Mouse (Mus musculus) CD4-positive, CD25-positive, alpha-beta regulatory T cell, adult 2 months (primary cell): ENCODE data around the gene Drg1.
A peak's percentile ranks its signal among the peaks of the same experiment; 100 is the strongest.

Experiments
- DNase-seq: peaks from one replicate; pipeline ENCODE4 v3.0.0-alpha.2; 2012; ENCODE audit warnings: low read depth, low spot score

Gene Drg1

GRCm38 (mm10) chr11:3289803-3290639, 23.8 kb upstream of the Drg1 start:
- peak; percentile 89 for DNase-seq

- DNase-seq: peak; percentile 85
These were observed 23.1 kb upstream of the Drg1 start for GRCm38 (mm10) chr11:3289302-3289802.

- DNase-seq: peak; percentile 54
These were observed 22.5 kb upstream of the Drg1 start, which contains the start of gene Patz1 for GRCm38 (mm10) chr11:3288521-3289301. TSS of gene Patz1 (plus strand) at chr11:3288874.

- no peak for DNase-seq
These were observed 21.7 kb upstream of the Drg1 start for GRCm38 (mm10) chr11:3287921-3288320.

GRCm38 (mm10) chr11:3287131-3287530, 20.9 kb upstream of the Drg1 start:
- DNase-seq: no peak

GRCm38 (mm10) chr11:3285940-3286339, 19.7 kb upstream of the Drg1 start:
- no peak for DNase-seq

GRCm38 (mm10) chr11:3283645-3284044, 17.4 kb upstream of the Drg1 start:
- no peak for DNase-seq

GRCm38 (mm10) chr11:3282887-3283286, 16.7 kb upstream of the Drg1 start:
- DNase-seq: no peak

- DNase-seq: no peak
These were observed 13.5 kb upstream of the Drg1 start for GRCm38 (mm10) chr11:3279729-3280128.

GRCm38 (mm10) chr11:3278351-3278750, 12.1 kb upstream of the Drg1 start:
- no peak for DNase-seq

- DNase-seq: no peak
These were observed 3.0 kb upstream of the Drg1 start for GRCm38 (mm10) chr11:3269241-3269640.

- peak; percentile 20 for DNase-seq
These were observed 918 bp upstream of the Drg1 start for GRCm38 (mm10) chr11:3267133-3267532.

GRCm38 (mm10) chr11:3265291-3266078, 730 bp downstream of the Drg1 start:
- DNase-seq: no peak

GRCm38 (mm10) chr11:3259537-3259936, 6.7 kb downstream of the Drg1 start:
- no peak for DNase-seq

- DNase-seq: no peak
These were observed 18.8 kb downstream of the Drg1 start for GRCm38 (mm10) chr11:3247387-3247786.

- no peak for DNase-seq
These were observed 22.4 kb downstream of the Drg1 start for GRCm38 (mm10) chr11:3243771-3244170.

GRCm38 (mm10) chr11:3242395-3242794, 23.8 kb downstream of the Drg1 start:
- DNase-seq: no peak

- DNase-seq: no peak
These were observed 30.9 kb downstream of the Drg1 start for GRCm38 (mm10) chr11:3235277-3235676.

GRCm38 (mm10) chr11:3233704-3234103, 32.5 kb downstream of the Drg1 start:
- no peak for DNase-seq

GRCm38 (mm10) chr11:3232248-3232647, 34.0 kb downstream of the Drg1 start:
- DNase-seq: no peak

GRCm38 (mm10) chr11:3227113-3227512, 39.1 kb downstream of the Drg1 start:
- DNase-seq: peak; percentile 37

GRCm38 (mm10) chr11:3223105-3223504, 43.1 kb downstream of the Drg1 start:
- peak; percentile 9 for DNase-seq
